Mouse (Mus musculus) mouse embryonic stem cell (cell line): ENCODE results near the gene Itgb1bp2.
"Not testable (repeated sequence)": the region's sequence is repeated elsewhere in the genome, so short reads cannot be mapped to it uniquely, and the experiment has no call there.

Experiments
- in situ Hi-C, 2 experiments: fragments of 300-500 bp; cut with MboI; formaldehyde crosslinking; loops; 1 replicate in 1 of 2; 3 replicates in 1 of 2; pipeline ENCODE4 v1.14.3; 2019 to 2020; ENCODE audit warnings: low sequenced_read_pairs in 2 of 2, low pct_unique_long_range_greater_than_20kb in 1 of 2, mixed read lengths in 1 of 2; ENCODE audit not compliant: unreplicated experiment in 1 of 2

Itgb1bp2 gene

DNA sequence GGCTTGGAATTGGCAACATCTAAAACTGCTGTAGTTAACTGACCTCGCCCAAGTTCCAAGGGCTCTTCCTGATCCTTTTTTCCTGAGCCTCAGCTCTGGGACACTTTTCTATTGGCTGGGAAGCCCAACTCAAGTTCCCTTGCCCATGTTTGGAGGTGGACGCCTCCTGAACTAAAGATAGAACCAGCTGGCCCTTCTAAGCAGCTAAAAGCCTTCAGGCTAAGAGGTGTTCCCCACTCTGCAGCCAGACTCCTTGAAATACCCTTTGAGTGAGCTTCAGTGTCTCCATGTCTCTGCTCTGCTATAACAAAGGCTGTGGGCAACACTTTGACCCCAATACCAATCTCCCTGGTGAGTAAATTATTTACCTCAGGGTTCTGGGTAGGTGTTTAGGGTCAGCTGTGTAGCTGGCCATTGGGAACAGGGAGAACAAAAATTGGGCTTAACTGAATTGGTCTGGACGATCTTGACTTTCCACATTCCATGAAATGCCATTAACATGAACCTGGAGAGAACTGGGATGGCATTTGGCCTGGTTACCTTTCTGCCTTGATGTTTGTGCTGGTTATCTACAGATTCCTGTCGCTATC lies at the start of gene Itgb1bp2:
TSS of gene Itgb1bp2 (plus strand) at position 203 of the 590 bp plus-strand sequence.
- in situ Hi-C loops = loop anchor here in 1 of 2 experiments (25.0 kb wide), 1 partner anchor 213 kb away; no protein-coding TSS in a partner anchor

DNA sequence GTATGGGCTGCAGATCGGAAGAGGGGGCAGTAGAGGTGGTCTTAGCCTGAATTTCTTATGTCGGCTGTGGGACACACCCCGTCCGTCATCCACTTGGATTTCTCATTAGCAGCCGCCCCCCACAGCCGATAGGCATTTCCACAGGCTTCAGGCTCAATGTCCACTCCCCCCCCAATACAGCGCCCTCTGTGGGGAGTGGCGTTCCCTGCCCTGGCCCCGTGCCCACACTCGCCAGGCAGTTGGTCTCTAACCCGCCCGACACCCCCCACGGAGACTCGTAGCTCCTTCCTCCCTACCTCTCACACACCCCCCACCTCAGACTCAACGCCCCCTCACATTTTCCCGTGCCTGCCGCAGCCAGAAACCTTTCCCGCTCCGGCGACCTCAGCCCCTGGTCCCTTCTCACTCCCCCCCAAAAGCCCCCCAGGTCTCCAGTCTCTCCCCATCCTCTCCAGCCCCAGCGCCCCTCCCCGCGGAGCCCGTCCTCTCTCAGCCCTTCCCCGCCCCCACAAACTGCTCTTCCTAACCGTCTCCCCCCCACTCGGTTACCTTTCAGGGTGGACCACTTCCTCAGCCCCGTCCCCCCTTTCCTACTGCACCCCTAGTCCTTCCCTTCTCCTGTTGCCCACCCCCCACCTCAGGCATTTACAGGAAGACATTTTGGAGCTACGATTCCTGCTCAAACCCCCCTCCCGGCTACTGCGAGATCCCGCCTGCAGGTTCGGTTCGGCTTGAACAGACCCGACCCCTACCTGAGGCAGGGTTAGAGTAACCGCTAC lies 29.8 kb upstream of the Itgb1bp2 start:
- in situ Hi-C loops = no loop called here

- in situ Hi-C loops = no loop called here
Observed at GRCm38 (mm10) chrX:101419725-101420699, 28.9 kb upstream of the Itgb1bp2 start.

DNA sequence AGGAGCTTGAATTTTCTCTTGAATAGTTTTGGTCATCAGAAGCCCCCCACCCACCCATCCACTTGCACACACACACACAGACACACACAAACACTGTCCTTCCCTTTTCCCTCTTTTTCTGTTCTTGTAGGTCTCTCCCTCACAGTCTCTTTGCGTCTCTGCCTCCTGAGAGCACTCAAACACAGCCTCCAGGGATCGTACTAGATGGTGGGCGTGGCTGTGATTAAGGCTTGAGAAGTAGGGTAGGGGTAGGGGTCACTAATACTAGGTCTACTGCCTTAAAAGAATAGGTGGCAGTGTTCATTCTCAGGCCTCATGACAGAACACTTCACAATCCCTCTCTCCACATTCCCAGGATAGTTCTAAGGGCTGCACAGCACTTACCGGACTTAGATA lies 28.2 kb upstream of the Itgb1bp2 start, which contains the start of gene Zmym3:
TSS of gene Zmym3 (minus strand) at position 150 of the 396 bp plus-strand sequence.
- in situ Hi-C loops = no loop called here

GRCm38 (mm10) chrX:101423462-101423861 lies 25.4 kb upstream of the Itgb1bp2 start:
- in situ Hi-C loops = no loop called here

- in situ Hi-C loops = loop anchor here in 1 of 2 experiments (25.0 kb wide), 1 partner anchor 235 kb away; no protein-coding TSS in a partner anchor
Observed at GRCm38 (mm10) chrX:101427774-101428173, 21.1 kb upstream of the Itgb1bp2 start.

GRCm38 (mm10) chrX:101428785-101429141 lies 20.1 kb upstream of the Itgb1bp2 start:
- in situ Hi-C loops = loop anchor here in 1 of 2 experiments (25.0 kb wide), 1 partner anchor 234 kb away; no protein-coding TSS in a partner anchor

- in situ Hi-C loops = loop anchor here in 1 of 2 experiments (25.0 kb wide), 1 partner anchor 233 kb away; no protein-coding TSS in a partner anchor
Observed at GRCm38 (mm10) chrX:101429142-101429949, 19.5 kb upstream of the Itgb1bp2 start, which contains the start of gene Nono. Nono (plus strand) TSS chrX:101429318.

DNA sequence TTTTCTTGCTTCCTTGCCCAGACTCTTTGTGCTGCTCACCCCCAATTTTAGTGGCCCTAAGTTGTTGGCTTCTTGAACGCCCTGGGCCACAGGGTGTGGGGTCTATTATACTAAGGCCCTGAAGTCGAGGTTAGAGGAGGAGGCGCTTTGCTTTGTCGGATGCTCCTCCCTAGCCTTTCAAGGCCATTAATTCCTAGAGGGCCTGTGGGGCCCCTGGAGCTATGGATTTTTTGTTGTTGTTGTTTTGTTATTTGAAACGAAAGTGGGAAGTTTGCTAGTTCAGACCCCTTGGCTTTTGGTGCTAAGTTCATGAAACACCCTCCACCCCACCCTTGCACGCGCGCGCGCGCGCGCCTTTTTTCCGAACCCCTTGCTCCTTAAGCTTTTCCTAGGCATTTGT lies 18.9 kb upstream of the Itgb1bp2 start:
- in situ Hi-C loops = loop anchor here in 1 of 2 experiments (25.0 kb wide), 1 partner anchor 232 kb away; no protein-coding TSS in a partner anchor

GRCm38 (mm10) chrX:101451147-101451546 lies 2.3 kb downstream of the Itgb1bp2 start:
- in situ Hi-C loops = no loop called here

- in situ Hi-C loops = no loop called here
Observed at GRCm38 (mm10) chrX:101451591-101451990, 2.7 kb downstream of the Itgb1bp2 start.

- in situ Hi-C loops = no loop called here
Observed at GRCm38 (mm10) chrX:101472202-101472601, 23.3 kb downstream of the Itgb1bp2 start.

- in situ Hi-C loops = no loop called here
Observed at GRCm38 (mm10) chrX:101481604-101482350, 32.9 kb downstream of the Itgb1bp2 start.

DNA sequence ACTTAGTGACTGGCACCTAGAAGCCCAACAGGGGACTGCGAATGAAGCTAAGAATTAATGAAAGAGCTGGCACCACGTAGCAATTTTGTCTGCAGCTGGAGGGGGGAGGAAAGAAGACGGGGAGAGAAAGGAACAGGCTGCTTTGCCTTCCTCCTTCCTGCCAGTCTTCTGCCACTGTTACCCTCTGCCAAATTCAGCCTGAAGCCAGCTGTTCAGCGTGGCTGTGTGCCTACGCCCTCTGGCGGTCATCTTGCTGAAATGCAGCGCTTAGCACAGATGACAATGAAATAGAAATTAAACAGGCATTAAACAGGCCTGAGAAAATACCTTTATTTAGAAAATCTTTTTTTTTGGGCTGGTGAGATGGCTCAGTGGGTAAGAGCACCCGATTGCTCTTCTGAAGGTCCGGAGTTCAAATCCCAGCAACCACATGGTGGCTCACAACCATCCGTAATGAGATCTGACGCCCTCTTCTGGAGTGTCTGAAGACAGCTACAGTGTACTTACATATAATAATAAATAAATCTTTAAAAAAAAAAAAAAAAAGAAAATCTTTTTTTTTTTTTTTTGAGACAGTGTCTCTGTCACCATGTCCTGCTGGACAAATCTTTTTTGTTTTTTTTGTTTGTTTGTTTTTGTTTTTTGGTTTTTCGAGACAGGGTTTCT lies 37.7 kb downstream of the Itgb1bp2 start:
- in situ Hi-C loops = not testable (repeated sequence)
